Comparison of ENCODE assay signal across 8 mouse cellular contexts in genomic region chr10:80936135-80936809, GRCm38 (mm10). TPM values are rescaled to one million over a fixed set of nuclear protein-coding genes. Genes with fewer than 3 reads are reported as not detected.
DNase-seq lines count a peak whose midpoint lies in the region; ATAC-seq lines count a peak whose summit lies in the region.

No protein-coding gene starts in this region.

- peak overlapping the region; percentile 68 for H3K9ac ChIP-seq in embryonic facial prominence, embryonic 13.5 days

- H3K4me2 ChIP-seq in embryonic facial prominence, embryonic 13.5 days = peak overlapping the region; percentile 66

- H3K36me3 ChIP-seq in embryonic facial prominence, embryonic 13.5 days = no peaks in the 10 kb centered on the region

- ATAC-seq in embryonic facial prominence, embryonic 13.5 days (ENCODE audit: insufficient number of reproducible peaks, insufficient read depth, low FRiP score, low TSS enrichment, low read depth) = peak; percentile 16; the same call in 1 of the 2 replicates

- peaks cover 35% of the 10 kb centered on the region for H3K27me3 ChIP-seq in embryonic facial prominence, embryonic 13.5 days

- no peaks in the 10 kb centered on the region for H3K9me3 ChIP-seq in embryonic facial prominence, embryonic 13.5 days

- peak overlapping the region; percentile 37 for H3K4me3 ChIP-seq in embryonic facial prominence, embryonic 13.5 days

- H3K4me1 ChIP-seq in embryonic facial prominence, embryonic 13.5 days = peaks cover 98% of the 10 kb centered on the region

- DNase-seq in thymus, postnatal 4 days = peak; percentile 43
- no peak for DNase-seq in thymus, adult 18-20 months
- DNase-seq in heart, postnatal 10 days = peak; percentile 84 to 86
- DNase-seq in kidney, postnatal 36 days = peak; percentile 76 to 91
- DNase-seq in lung, postnatal 4 days = peak; percentile 82 to 89
- no peak for DNase-seq in frontal cortex, adult 2 months (ENCODE audit: extremely low spot score in 1 of 2, low spot score in 1 of 2)
- no peak for DNase-seq in thymus, postnatal 25 days

- 1% methylated on average over 37 of the region's 37 CpGs for WGBS in embryonic facial prominence, embryonic 13.5 days

- peak overlapping the region; percentile 91 for H3K27ac ChIP-seq in embryonic facial prominence, embryonic 13.5 days

- intact Hi-C loops in heart, postnatal 10 days (cut with DNase I) = no loop called here

RNA-seq across cellular contexts. Expression of gene Gadd45b, which starts 6.4 kb away (rescaled TPM):
- polyA plus RNA-seq in embryonic facial prominence, embryonic 13.5 days (2015; fragmentation: Nextera tagmentation; extraction: Ambion mirVana) = 29.0 and 29.9 TPM in 2 replicates
- total RNA-seq in heart, postnatal 10 days (2021) = 10 to 100 TPM; 11.5 to 18.3 TPM
- polyA plus RNA-seq in frontal cortex, adult 2 months (2012; rRNA removed) = 20.7 and 26.0 TPM in 2 replicates

RNA-seq across cellular contexts. Expression of gene Lmnb2, which starts 18.2 kb away (rescaled TPM):
- 51.5 and 63.4 TPM in 2 replicates for polyA plus RNA-seq in embryonic facial prominence, embryonic 13.5 days (2015; fragmentation: Nextera tagmentation; extraction: Ambion mirVana)
- total RNA-seq in heart, postnatal 10 days (2021) = 10 to 100 TPM; 10.2 to 11.9 TPM
- polyA plus RNA-seq in frontal cortex, adult 2 months (2012; rRNA removed) = 24.3 and 25.9 TPM in 2 replicates

RNA-seq across cellular contexts. Expression of gene Timm13, which starts 35.5 kb away (rescaled TPM):
- 317 and 358 TPM in 2 replicates for polyA plus RNA-seq in embryonic facial prominence, embryonic 13.5 days (2015; fragmentation: Nextera tagmentation; extraction: Ambion mirVana)
- 100 to 1,000 TPM; 163 to 175 TPM for total RNA-seq in heart, postnatal 10 days (2021)
- polyA plus RNA-seq in frontal cortex, adult 2 months (2012; rRNA removed) = 192 and 231 TPM in 2 replicates

Comparison
In these comparisons a context has a peak if more than half of its experiments do, and no peak if none do; other contexts are left out.
1. DNase-seq: peak in thymus, postnatal 4 days (single experiment), heart, postnatal 10 days (2 of 2), kidney, postnatal 36 days (2 of 2) and lung, postnatal 4 days (2 of 2); none in thymus, adult 18-20 months (0 of 2), frontal cortex, adult 2 months (0 of 2) and thymus, postnatal 25 days (single experiment).